Mouse (Mus musculus) hindbrain, embryonic 12.5 days (tissue): ENCODE measurements at regions not wholly inside any gene's neighbourhood (a gene's known extent, or its start where the extent isn't known, plus 50 kb on each side); places are given as distances from the start of the nearest gene placed in this dataset.

Experiments used
- ATAC-seq: fragments of 200-750 bp; cut with Nextera tagmentation; 2 replicates; pipeline ENCODE4 v1.8.0; 2017; ENCODE audit warnings: moderate TSS enrichment; ENCODE audit not compliant: low FRiP score
- H3K27ac ChIP-seq: fragments of 300-500 bp; sonication (generic); 2 replicates; pipeline ENCODE4 v1.5.1; 2016; ENCODE audit warnings: mild to moderate bottlenecking
- H3K27me3 ChIP-seq: fragments of 300-500 bp; sonication (generic); 2 replicates; pipeline ENCODE4 v1.6.1; 2016; ENCODE audit warnings: mild to moderate bottlenecking
- H3K36me3 ChIP-seq: fragments of 300-500 bp; sonication (generic); 2 replicates; pipeline ENCODE4 v1.6.1; 2016; ENCODE audit warnings: mild to moderate bottlenecking
- H3K4me1 ChIP-seq: fragments of 300-500 bp; sonication (generic); 2 replicates; pipeline ENCODE4 v1.6.1; 2016
- H3K4me2 ChIP-seq: fragments of 300-500 bp; sonication (generic); replicated peaks from 2 replicates; pipeline ENCODE4 v1.6.1; 2016; ENCODE audit warnings: mild to moderate bottlenecking
- H3K4me3 ChIP-seq: fragments of 300-500 bp; sonication (generic); 2 replicates; pipeline ENCODE4 v1.5.1; 2016; ENCODE audit warnings: mild to moderate bottlenecking
- H3K9ac ChIP-seq: fragments of 300-500 bp; sonication (generic); 2 replicates; pipeline ENCODE4 v1.6.1; 2016; ENCODE audit warnings: mild to moderate bottlenecking, moderate library complexity
- H3K9me3 ChIP-seq: fragments of 300-500 bp; sonication (generic); replicated peaks from 2 replicates; pipeline ENCODE4 v1.6.1; 2016; ENCODE audit warnings: mild to moderate bottlenecking
- WGBS: fragments of 180-500 bp; shearing (Covaris S2); methylation state at CpG from one replicate; pipeline ENCODE4 v1.1.7; 2016; 5-methylcytosine and 5-hydroxymethylcytosine counted together

DNA sequence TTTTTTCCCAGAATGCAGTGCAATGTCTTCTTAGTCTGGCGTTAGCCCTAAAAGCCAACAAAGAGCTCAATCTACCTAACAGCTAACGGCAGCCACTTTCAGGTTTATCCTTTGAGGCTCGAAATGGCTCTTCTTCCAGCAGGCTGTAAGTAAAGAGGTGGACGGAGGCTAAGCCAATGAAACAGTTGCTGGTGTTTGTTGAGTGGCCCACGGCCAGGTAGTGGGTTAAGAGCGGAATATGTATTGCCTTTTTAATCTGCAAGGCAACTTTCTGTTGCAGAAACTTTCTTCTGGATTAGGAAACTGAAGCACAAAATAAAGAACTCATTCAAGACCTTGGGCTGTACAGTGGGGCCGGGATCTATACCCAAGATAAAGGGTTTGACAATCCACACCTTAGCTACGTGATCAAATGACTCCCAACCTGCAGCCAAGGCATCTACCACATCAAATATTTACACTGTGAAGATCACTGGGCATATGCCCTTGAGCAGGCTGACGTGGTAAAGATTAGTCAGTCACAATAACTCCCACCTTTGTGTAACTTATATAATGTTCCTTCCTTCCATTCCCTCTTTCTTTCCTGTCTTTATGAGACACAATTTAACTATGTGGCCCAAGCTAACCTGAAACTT, 62.3 kb upstream of the Peli2 start:
- WGBS = 93% methylated on average over 9 of the region's 9 CpGs
- Histone ChIP-seq H3K4me1 (peaks cover 5% of the 10 kb centered on the region), H3K36me3 (no peaks in the 10 kb centered on the region), H3K9me3 (no peaks in the 10 kb centered on the region), H3K4me3 (no peak overlapping the region), H3K9ac (no peak overlapping the region), H3K27me3 (no peaks in the 10 kb centered on the region), H3K27ac (no peak overlapping the region), H3K4me2 (no peak overlapping the region)
- no peak for ATAC-seq

DNA sequence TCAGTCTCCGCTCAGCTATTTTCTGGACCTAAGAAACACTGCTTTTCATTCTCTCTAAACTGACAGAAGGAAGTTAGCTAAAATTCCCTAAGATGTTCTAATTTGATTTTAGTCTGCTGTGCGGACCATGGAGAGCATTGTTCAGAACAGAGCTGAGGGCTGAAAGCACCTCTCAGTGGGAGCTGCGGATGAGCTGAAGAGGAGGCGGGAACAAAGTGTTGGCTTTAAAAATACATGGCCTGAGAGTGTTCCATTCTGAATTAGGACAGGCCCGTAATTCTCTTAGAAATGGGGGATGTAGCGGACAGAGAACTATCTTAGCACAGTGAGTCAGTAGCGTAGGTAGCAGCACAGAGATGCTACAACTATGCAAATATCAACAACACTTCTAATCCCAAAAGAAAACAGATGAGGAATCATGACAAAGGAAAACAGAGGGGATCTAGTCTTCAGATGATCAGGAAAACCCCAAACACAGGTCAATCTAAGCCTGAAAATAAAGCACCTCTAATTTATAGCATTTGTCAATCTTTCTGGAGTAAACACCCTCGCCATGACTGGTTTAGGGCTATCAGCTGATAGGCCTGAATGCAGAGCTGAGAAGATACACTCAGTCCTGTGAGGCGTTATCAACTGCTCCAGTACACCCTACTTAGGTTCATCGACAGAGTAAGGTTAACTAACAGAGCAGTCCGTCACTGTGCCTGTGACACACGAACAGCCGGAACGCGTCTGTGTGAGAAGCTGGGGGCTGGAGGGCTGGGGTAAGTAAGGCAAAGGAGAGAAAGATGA, 60.8 kb upstream of the Peli2 start:
- no peaks in the 10 kb centered on the region for H3K9me3 ChIP-seq
- H3K27me3 ChIP-seq = no peaks in the 10 kb centered on the region
- H3K36me3 ChIP-seq = no peaks in the 10 kb centered on the region
- no peak for ATAC-seq
- H3K4me2 ChIP-seq = no peak overlapping the region
- no peak overlapping the region for H3K4me3 ChIP-seq
- H3K9ac ChIP-seq = no peak overlapping the region
- peaks cover 5% of the 10 kb centered on the region for H3K4me1 ChIP-seq
- no peak overlapping the region for H3K27ac ChIP-seq
- WGBS = 69% methylated on average over 15 of the region's 15 CpGs

- ATAC-seq = no peak
- H3K36me3 ChIP-seq = no peaks in the 10 kb centered on the region
- no peaks in the 10 kb centered on the region for H3K27me3 ChIP-seq
- H3K4me3 ChIP-seq = no peak overlapping the region
- 74% methylated on average over 3 of the region's 3 CpGs for WGBS
- peaks cover 6% of the 10 kb centered on the region for H3K4me1 ChIP-seq
- H3K9ac ChIP-seq = no peak overlapping the region
- H3K4me2 ChIP-seq = no peak overlapping the region
- H3K27ac ChIP-seq = no peak overlapping the region
- H3K9me3 ChIP-seq = no peaks in the 10 kb centered on the region
Observed at GRCm38 (mm10) chr14:48068641-48069040, 52.0 kb upstream of the Peli2 start.
